Mouse (Mus musculus) activated CD4-positive, CD25-positive, alpha-beta regulatory T cell, adult 9 weeks (primary cell): Measurements from ENCODE around the gene Vps51. TPM values are rescaled to one million over a fixed set of nuclear protein-coding genes. Genes with fewer than 3 reads are reported as not detected.

Source experiments
- polyA plus RNA-seq: library from polyadenylated mRNA; unstranded; fragments of 100-300 nt; shearing (Covaris generic); gene quantifications from one replicate; pipeline ENCODE4 v1.2.1, GENCODE M21; 2017

Gene Vps51
- polyA plus RNA-seq: 86.7 TPM

GRCm38 (mm10) chr19:6076564-6077393 lies at the start of gene Vps51:
TSS of gene Vps51 (minus strand) at chr19:6077231.

GRCm38 (mm10) chr19:6117986-6118676 lies 41.1 kb upstream of the Vps51 start, which contains the start of gene Sac3d1:
TSS of gene Sac3d1 (minus strand) at chr19:6118650.

GRCm38 (mm10) chr19:6105586-6105985 lies 28.6 kb upstream of the Vps51 start, which contains the start of gene Naaladl1:
TSS of gene Naaladl1 (plus strand) at chr19:6105782.

GRCm38 (mm10) chr19:6094119-6094518 lies 17.1 kb upstream of the Vps51 start, which contains the start of gene AC131692.1:
TSS of gene AC131692.1 (plus strand) at chr19:6094419.

GRCm38 (mm10) chr19:6084478-6085248 lies 7.6 kb upstream of the Vps51 start, which contains the start of the genes Zfpl1 and Cdca5:
TSS of gene Zfpl1 (minus strand) at chr19:6084956.
TSS of gene Cdca5 (plus strand) at chr19:6084983.

GRCm38 (mm10) chr19:6082156-6082555 lies 5.1 kb upstream of the Vps51 start, which contains the start of gene Gm28374:
TSS of gene Gm28374 (minus strand) at chr19:6082256.

GRCm38 (mm10) chr19:6079983-6080480 lies 3.0 kb upstream of the Vps51 start, which contains the start of gene Tmem262:
TSS of gene Tmem262 (plus strand) at chr19:6080033.

GRCm38 (mm10) chr19:6067724-6068415 lies 9.2 kb downstream of the Vps51 start, which contains the start of gene Tm7sf2:
TSS of gene Tm7sf2 (minus strand) at chr19:6068373.

GRCm38 (mm10) chr19:6061021-6061533 lies 16.0 kb downstream of the Vps51 start, which contains the start of gene Znhit2:
TSS of gene Znhit2 (plus strand) at chr19:6061192.

GRCm38 (mm10) chr19:6057313-6058096 lies 19.5 kb downstream of the Vps51 start, which contains the start of the genes Mrpl49 and Fau:
TSS of gene Mrpl49 (minus strand) at chr19:6057785.
TSS of gene Fau (plus strand) at chr19:6057844.

GRCm38 (mm10) chr19:6046294-6047153 lies 30.5 kb downstream of the Vps51 start, which contains the start of gene Syvn1:
TSS of gene Syvn1 (plus strand) at chr19:6046576.

Other genes starting within 250 kb of the Vps51 start
- 300 TPM for gene Frmd8, start 202.0 kb downstream of the Vps51 start, polyA plus RNA-seq
- 52.4 TPM for gene Slc25a45, start 199.4 kb downstream of the Vps51 start, polyA plus RNA-seq
- 1.1 TPM for gene Tigd3, start 183.1 kb downstream of the Vps51 start, polyA plus RNA-seq
- gene Dpf2, start 164.2 kb downstream of the Vps51 start, polyA plus RNA-seq: 198 TPM
- gene Cdc42ep2, start 152.4 kb downstream of the Vps51 start, polyA plus RNA-seq: 0.26 TPM
- 49.8 TPM for gene Pola2, start 113.0 kb downstream of the Vps51 start, polyA plus RNA-seq
- not detected for gene Slc22a20, start 91.1 kb downstream of the Vps51 start, polyA plus RNA-seq
- 80.8 TPM for gene Capn1, start 61.3 kb downstream of the Vps51 start, polyA plus RNA-seq
- gene Syvn1, start 30.7 kb downstream of the Vps51 start, polyA plus RNA-seq: 60.1 TPM
- gene Mrpl49, start 19.4 kb downstream of the Vps51 start, polyA plus RNA-seq: 45.4 TPM
- 1,033 TPM for gene Fau, start 19.4 kb downstream of the Vps51 start, polyA plus RNA-seq
- 6.5 TPM for gene Znhit2, start 16.0 kb downstream of the Vps51 start, polyA plus RNA-seq
- 20.0 TPM for gene Tm7sf2, start 8.9 kb downstream of the Vps51 start, polyA plus RNA-seq
- not detected for gene Tmem262, start 2.8 kb upstream of the Vps51 start, polyA plus RNA-seq
- 0.61 TPM for gene Gm28374, start 5.0 kb upstream of the Vps51 start, polyA plus RNA-seq
- gene Zfpl1, start 7.7 kb upstream of the Vps51 start, polyA plus RNA-seq: 55.0 TPM
- 5.0 TPM for gene Cdca5, start 7.8 kb upstream of the Vps51 start, polyA plus RNA-seq
- gene AC131692.1, start 17.2 kb upstream of the Vps51 start, polyA plus RNA-seq: not detected
- gene Naaladl1, start 28.6 kb upstream of the Vps51 start, polyA plus RNA-seq: not detected
- 2.3 TPM for gene Sac3d1, start 41.4 kb upstream of the Vps51 start, polyA plus RNA-seq
- gene Snx15, start 51.1 kb upstream of the Vps51 start, polyA plus RNA-seq: 36.4 TPM
- gene Batf2, start 63.8 kb upstream of the Vps51 start, polyA plus RNA-seq: not detected
- 18.3 TPM for gene Arl2, start 64.3 kb upstream of the Vps51 start, polyA plus RNA-seq
- gene Majin, start 107.2 kb upstream of the Vps51 start, polyA plus RNA-seq: not detected
- not detected for gene Gpha2, start 149.1 kb upstream of the Vps51 start, polyA plus RNA-seq
- 10.3 TPM for gene Ppp2r5b, start 158.6 kb upstream of the Vps51 start, polyA plus RNA-seq
- gene Atg2a, start 164.4 kb upstream of the Vps51 start, polyA plus RNA-seq: 47.3 TPM
- 26.2 TPM for gene Ehd1, start 199.5 kb upstream of the Vps51 start, polyA plus RNA-seq
- gene Cdc42bpg, start 229.2 kb upstream of the Vps51 start, polyA plus RNA-seq: 0.18 TPM